Mouse (Mus musculus) CH12.LX (cell line): ENCODE results near the gene Lcn12.

Experiments used
- CTCF ChIP-seq, 2 experiments: IDR thresholded peaks in 1 of 2; conservative IDR thresholded peaks in 1 of 2; 2 replicates each; pipeline ENCODE4 v1.5.1; 2011 to 2012; ENCODE audit warnings: low read depth in 2 of 2, low read length in 2 of 2, improper control_type of control experiment in 1 of 2, inconsistent platforms in 1 of 2, mild to moderate bottlenecking in 1 of 2, moderate library complexity in 1 of 2
- E2F4 ChIP-seq: IDR thresholded peaks from 2 replicates; pipeline ENCODE4 v1.6.1; 2011; ENCODE audit warnings: low read depth, low read length, improper control_type of control experiment; ENCODE audit not compliant: insufficient replicate concordance
- KAT2A ChIP-seq: IDR thresholded peaks from 2 replicates; pipeline ENCODE4 v1.6.1; 2012; ENCODE audit warnings: low read length, improper control_type of control experiment, inconsistent platforms; ENCODE audit not compliant: insufficient replicate concordance
- MAFK ChIP-seq: IDR thresholded peaks from 2 replicates; pipeline ENCODE4 v1.6.1; 2011; ENCODE audit warnings: low read length, improper control_type of control experiment; ENCODE audit not compliant: insufficient replicate concordance
- POLR2A ChIP-seq: IDR thresholded peaks from 2 replicates; pipeline ENCODE4 v1.6.1; 2011; ENCODE audit warnings: low read depth, mild to moderate bottlenecking, improper control_type of control experiment, low read length
- RAD21 ChIP-seq: IDR thresholded peaks from 2 replicates; pipeline ENCODE4 v1.6.1; 2011; ENCODE audit warnings: low read depth, mild to moderate bottlenecking, low read length, improper control_type of control experiment, moderate library complexity
- TCF12 ChIP-seq: IDR thresholded peaks from 2 replicates; pipeline ENCODE4 v1.6.1; 2014; ENCODE audit warnings: low read depth, mild to moderate bottlenecking, inconsistent platforms, low read length, improper control_type of control experiment

GRCm38 (mm10) chr2:25505860-25506259 is 12.1 kb upstream of the Lcn12 start:
- TF ChIP-seq RAD21 (no peak), CTCF (conservative IDR thresholded peaks at IDR 0.05 in 1 of 2, IDR thresholded peaks at IDR 0.05 in 1 of 2; ENCODE audit: low read depth in 2 of 2, low read length in 2 of 2) (no peak), POLR2A (no peak), TCF12 (no peak), KAT2A (no peak), E2F4 (no peak), MAFK (no peak)
